Mouse (Mus musculus) left cerebral cortex, postnatal 10 days (tissue): Measurements from ENCODE around the gene Pgbd5. TPM values are rescaled to one million over a fixed set of nuclear protein-coding genes. Genes with fewer than 3 reads are reported as not detected.

ENCODE experiments used
- DNase-seq, 2 experiments: peaks; one replicate each; pipeline ENCODE4 v3.0.0; 2021 to 2022; ENCODE audit warnings: low spot score in 2 of 2, mixed read lengths in 1 of 2; ENCODE audit errors: extremely low spot score in 1 of 2
- intact Hi-C: fragments of 180-260 bp; cut with DNase I; formaldehyde crosslinking; loops from one replicate; pipeline ENCODE4 v1.15.1; 2025
- total RNA-seq, 2 experiments: library from RNA; stranded (reverse); gene quantifications; 2 replicates each; pipeline ENCODE4 v1.2.3; 2021

Gene Pgbd5
- total RNA-seq, 2 experiments from 2014 or later, result 126 to 127 TPM

DNA sequence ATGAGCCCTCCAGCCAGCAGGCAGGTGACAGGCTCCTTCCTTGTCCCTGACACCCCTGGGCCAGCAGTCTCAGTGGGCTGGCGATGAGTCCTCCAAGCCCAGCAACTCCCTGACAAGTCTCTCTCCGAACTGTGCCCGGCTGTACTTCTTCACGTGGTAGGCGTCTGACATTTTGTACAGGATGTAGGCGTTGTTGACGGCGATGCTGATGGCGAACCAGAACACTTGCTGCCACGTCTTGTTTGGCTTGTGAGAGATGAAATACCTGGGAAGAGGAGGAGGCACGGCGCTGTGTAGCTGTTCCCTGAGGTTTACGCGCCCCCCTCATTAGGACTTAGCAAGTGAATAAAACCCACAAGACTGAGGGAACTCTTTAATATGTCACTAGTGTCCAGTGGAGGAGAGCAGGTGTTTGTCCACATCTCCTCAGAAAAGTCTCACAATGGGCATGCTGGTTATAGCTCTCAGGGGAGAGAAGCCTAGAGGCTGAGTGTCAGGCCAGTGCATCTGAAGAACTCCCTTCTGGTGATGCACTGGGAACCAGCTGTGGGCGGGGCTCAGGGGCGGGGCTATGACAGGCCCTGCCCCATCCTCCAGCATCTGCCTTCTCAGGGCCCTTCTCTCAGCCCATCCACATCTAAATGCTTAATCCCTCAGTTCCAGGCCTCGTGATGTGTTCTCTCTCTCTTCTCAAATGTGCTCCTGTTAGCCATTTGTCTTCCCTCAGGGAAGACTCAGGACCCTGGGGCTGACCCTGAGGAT, 68.9 kb downstream of the Pgbd5 start:
- intact Hi-C loops, result no loop called here
- peak in 1 of 2 experiments; percentile 45 for DNase-seq

DNA sequence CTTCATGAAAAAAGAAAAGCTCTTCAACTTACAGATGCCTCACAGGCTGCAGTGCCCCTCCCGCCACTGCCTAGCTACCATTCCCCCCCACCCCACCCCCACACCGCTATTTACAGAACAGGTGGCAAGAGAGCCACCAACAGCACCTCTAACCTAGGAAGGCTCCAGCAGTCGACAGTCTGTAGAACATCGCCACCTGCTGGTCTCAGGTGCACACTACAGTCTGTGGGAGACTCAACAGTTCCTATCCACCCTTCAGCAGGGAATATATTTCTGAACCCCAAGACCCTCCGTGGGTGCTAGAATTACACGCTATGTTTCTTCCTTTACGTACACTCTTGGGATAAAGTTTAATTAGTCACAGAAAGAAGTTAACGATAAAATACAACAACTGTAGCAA, 71.2 kb downstream of the Pgbd5 start:
- DNase-seq, result peak in 1 of 2 experiments; percentile 76
- intact Hi-C loops, result no loop called here

DNA sequence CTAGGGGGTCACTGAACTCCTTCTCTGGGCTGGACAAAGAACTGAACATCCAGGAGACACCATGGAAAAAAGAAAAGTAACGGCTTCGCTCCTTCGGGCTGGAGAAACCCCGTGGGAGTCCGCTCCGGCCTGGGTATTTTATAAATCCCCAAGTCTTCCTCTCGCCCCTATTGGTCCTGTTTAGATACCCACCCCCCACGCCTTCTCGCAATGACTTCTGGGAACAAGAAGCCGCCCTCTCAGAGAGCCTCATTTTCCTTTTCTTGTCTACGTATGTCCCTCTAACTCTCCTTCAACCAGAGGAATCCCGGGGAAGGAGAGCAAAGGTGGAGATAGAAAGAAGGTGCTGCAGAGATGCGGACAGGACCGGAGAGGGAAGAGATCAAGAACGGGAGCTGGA, 76.1 kb downstream of the Pgbd5 start:
- intact Hi-C loops, result no loop called here
- no peak for DNase-seq

DNA sequence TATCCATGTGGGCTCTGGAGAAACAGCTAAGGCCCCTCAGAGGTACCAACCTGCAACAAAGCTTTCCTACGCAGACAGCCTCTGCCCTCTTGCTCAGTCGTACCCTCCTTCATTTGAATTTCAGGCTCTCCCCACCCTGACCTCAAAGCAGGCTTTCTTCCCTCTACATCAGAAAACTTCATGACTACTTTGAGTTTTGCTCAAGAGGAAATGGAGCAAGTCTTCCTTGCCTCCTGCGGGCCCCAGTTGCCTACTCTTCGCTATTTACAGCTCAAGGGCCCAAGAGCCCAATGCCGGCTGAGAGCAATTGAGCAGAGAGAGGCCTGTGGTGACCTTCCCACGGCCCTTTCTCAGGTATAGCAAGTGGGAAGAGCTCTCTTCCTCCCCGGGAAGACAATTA, 76.9 kb downstream of the Pgbd5 start:
- intact Hi-C loops, result no loop called here
- no peak for DNase-seq

DNA sequence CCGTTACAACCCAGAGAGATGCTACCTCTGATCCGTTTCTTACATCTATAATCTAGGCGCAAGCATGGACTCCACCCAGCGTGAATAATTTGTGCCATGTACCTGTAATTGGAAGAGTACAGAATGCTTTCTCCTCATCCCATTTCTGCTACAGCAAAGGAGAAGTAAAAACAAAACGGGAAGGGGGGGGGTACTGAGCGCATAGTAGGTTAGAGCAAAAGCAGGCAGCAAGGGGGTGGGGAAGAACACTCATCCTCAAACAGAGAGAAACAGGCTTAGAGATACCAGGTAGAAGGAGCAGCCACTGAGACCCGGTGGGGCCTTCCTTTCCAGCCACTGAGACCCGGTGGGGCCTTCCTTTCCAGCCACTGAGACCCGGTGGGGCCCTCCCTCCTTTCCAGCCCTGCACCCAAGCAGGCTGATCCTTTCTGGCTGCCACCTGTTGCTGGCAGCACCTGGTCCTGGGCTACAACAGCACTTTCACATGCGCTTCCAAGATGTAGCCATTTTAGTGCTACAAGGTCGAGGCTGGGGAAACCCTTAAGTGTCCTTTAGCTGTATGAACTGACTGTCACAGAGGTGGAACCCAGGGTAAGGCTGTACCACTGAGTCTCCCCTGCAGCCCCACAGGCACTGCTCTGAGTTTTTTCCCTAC, 77.6 kb downstream of the Pgbd5 start:
- intact Hi-C loops, result no loop called here
- no peak for DNase-seq

DNA sequence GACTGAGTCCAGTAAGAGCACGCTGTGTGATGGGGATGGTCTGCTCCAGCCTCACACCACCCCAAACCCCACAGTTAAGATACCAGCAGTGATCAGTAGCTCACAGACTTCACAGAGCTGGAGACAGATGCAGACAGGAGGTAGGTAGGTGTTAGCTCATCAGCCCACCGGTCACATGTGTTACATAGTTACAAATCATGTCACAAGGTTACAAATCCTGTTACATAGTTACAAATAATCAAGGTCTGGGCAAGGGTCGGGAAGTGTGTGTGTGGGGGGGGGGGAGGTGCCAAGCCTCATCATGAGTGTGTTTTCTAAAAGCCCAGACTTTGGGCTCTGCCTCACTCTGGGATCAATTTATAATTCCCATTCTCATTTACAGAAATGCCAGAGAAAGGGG, 78.5 kb downstream of the Pgbd5 start:
- intact Hi-C loops, result no loop called here
- no peak for DNase-seq

DNA sequence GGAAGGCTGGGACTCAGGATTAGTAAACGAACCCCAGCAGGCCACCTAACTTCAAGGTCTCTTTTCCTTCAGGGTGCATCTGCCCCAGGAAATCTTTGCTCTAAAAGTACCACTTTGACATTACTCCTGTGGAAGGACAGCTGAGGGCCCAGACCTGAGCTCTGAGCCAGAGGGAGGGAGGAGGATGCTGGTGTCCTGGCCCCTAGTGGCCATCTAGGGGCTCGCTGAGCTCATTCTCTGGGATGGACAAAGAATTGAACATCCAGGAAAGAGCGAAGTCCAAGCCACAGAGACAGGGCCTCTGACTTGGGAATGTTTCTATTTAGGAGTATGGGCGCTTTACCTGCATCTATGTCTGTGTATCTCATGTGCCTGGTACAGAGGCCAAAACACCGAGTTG, 87.8 kb downstream of the Pgbd5 start:
- peak in 1 of 2 experiments; percentile 15 for DNase-seq
- intact Hi-C loops, result loop anchor here (10.0 kb wide), 1 partner anchor 557 kb away; no protein-coding TSS in a partner anchor

DNA sequence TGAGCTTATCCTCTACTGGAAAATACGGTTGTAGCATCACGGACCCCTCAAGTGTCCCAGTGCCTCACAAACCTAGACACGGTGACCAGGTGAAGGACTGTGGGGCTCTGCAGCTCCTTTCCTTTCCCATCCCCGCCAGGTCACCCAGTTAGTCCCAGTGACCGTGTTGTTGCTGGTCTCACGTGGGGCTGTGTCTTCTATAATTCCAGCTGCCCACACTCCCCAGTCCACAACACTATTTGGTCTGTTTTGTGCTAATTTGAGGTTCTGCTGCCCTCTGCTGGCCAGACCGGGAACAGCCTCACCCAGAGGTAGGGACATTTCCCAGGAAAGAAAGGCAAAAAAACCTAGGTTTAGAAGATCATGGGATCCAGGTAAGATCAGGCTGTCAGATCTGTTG, 89.8 kb downstream of the Pgbd5 start:
- DNase-seq, result peak; percentile 77 to 79
- intact Hi-C loops, result loop anchor here (1.0 to 10.0 kb wide), 4 partner anchors 117 to 555 kb away; partner anchors contain the start of gene Galnt2

DNA sequence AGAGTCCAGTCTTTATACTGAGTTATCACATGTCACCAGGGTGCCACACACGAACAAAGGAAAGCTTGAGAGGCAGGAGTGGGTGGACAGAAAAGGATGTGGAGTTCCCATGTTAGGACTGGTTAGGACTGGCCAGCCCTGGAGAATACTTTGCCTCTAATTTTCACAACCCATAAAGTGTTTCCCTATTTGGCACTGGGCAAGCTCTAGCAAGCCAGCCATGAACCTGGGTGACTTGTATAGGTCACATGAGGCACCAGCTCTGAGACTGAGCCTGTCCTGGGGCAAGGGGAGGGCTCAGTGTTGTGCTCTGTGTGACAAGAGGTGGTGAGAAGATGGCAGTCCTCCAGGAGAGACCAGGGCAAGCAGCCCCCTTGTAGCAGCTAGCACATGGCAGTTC, 91.4 kb downstream of the Pgbd5 start:
- no peak for DNase-seq
- intact Hi-C loops, result loop anchor here (5.0 to 10.0 kb wide), 2 partner anchors 116 to 423 kb away; partner anchors contain the start of gene Galnt2

DNA sequence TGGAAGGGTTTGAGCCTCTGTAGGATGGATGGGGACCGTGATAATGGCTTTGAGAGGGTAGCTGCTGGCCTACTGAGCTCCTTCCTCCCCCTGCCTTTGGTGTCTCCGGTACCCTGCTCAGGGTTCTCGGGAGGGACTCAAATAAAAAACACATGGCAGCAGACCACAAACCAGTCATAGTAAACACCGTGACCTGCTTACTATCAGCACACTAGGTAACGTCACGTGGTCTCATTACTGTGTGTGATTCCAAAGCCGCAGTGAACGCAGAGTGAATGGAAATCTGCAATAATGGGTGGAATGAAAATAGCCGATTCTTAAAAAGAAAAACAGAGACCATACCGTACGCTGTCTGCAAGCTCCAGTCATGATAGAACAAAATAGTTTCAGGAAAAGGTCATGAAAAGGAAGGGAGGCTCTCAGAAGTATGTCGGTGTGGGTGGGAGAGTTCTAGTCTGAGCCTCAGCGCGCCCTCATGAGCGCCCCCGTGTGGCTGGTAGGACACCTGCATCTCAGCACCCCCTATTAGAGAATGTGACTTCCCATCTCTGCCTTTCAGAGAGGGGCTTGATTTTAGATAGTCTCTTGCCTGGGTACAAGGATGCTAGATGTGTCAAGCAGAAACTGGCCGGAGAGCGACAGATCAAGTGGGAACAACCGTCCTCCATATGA, 92.5 kb downstream of the Pgbd5 start:
- intact Hi-C loops, result loop anchor here (5.0 to 10.0 kb wide), 2 partner anchors 115 to 422 kb away; partner anchors contain the start of gene Galnt2
- peak in 1 of 2 experiments; percentile 69 for DNase-seq

DNA sequence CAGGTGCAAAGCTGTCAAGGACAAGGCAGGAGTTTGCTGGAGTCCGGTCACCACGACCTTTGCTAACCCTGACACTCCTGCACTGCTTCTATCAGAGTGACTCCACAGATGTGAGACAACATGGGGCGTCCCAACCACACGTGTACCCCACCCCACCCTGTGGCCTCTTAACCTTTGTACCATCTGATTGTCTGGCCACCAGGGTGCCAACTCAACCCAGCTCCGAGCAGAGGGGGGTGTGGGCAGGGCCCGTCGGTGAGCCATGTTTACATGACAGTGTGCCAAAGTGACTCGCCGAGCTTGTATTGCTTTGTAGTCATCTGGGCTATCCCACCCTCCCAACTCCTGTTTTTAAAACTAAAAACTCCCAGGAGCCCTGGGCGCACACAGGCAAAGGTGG, 94.4 kb downstream of the Pgbd5 start:
- intact Hi-C loops, result loop anchor here (5.0 to 10.0 kb wide), 2 partner anchors 113 to 420 kb away; partner anchors contain the start of gene Galnt2

DNA sequence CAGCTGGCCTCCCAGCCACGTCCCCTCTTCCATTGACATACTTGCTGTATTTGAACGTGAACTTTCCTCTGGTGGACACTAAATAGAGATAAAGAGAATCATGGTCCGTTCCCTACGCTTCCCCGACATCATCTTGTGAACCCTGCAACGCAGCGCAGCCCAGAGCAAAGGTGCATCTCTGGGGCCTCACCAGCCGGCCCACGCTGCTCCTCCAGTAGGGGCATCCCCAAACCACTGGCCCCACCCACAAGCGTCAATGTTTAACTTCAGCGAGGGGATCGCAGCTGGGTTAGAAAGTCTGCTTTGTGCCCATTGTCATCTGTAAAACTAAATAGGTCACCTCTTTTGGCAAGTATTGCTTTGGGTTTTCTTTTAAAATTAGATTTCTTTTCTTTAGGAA, 95.5 kb downstream of the Pgbd5 start:
- intact Hi-C loops, result loop anchor here (10.0 kb wide), 1 partner anchor 419 kb away; no protein-coding TSS in a partner anchor
- no peak for DNase-seq

More for the DNA sequence above, 94.4 kb downstream of the Pgbd5 start:
- no peak for DNase-seq

DNA sequence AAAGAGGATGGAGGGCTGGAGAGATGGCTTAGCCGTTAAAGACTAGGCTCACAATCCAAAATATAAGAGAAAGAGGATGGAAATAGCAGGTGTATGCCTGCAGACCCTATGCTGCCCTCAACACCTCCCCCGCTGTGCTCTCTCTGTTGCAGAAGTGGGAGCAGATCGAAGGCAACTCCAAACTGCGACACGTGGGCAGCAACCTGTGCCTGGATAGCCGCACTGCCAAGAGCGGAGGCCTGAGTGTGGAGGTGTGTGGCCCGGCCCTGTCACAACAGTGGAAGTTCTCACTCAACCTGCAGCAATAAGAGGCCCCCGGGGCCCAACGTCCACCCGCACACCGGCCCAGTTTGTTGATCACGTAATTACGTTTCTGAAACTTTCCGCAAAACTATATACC, 96.3 kb downstream of the Pgbd5 start:
- intact Hi-C loops, result loop anchor here (10.0 kb wide), 1 partner anchor 418 kb away; no protein-coding TSS in a partner anchor
- DNase-seq, result no peak

DNA sequence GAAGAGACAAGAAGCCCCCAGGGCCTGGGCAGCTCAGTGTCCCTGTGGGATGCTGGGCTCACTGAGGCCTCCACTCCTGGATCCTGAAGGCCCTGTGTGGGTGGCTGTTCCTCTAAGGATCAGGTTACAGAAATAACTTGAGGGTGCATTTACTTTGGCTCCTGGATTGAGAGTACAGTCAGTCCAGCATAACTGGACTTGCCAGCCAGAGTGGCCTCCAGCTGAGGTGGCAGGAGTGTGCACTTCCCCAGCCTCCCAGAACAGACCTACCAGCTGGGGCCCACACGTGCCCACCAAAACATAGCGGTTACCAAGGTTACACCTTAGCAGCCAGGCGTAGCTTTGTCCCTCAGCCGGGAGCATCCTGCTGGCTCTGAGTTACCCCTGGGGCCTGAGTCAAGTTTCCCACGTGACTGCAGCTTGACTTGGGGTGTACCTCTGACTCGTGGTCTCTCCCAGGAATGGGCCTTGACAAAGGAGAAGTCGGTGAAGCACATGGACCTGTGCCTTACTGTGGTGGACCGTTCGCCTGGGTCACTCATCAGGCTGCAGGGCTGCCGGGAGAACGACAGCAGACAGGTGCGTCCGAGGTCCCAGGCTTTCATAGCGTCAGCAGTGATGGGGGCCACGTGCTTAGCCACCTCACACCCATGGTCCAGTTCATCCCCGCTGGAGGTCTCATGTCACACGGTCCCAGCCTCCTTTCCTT, 98.9 kb downstream of the Pgbd5 start:
- DNase-seq, result no peak
- intact Hi-C loops, result loop anchor here (10.0 kb wide), 1 partner anchor 416 kb away; no protein-coding TSS in a partner anchor

DNA sequence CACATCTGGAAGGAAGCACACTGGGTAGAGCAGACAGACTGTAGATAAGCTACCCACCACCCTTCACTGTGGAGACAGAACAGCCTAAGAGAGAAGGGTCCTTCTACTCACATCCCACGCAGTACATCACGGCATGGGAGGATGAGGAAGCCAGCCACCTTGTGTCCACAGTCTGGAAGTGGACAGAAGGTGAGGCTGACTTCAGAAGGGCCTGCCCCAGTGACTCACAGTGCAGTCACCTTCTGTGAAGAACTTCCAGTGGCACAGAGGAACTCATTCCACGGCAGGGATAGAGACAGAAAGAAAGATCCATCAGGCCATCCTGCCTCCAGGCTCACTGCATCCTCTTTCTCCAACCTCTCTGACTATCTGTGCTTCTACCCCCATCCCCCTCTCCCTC, 99.7 kb downstream of the Pgbd5 start:
- intact Hi-C loops, result loop anchor here (10.0 kb wide), 1 partner anchor 415 kb away; no protein-coding TSS in a partner anchor
- no peak for DNase-seq

DNA sequence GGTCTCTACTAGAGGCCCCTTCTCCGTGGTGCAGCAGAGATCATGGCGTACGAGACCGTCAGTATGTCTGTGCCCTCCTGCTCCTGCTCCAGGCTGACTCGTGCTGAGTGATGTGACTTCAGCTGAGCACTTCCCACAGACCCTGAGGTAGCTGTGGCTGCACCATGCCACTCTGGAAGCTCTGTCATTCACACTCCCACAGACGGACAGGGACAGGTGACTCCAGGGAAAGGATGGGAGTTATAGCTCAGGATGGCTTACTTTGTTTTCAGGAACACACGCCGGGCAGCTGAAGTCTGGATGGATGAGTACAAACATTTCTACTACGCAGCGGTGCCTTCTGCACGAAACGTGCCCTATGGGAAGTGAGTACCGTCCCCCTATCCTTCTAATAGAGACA, 103.2 kb downstream of the Pgbd5 start:
- no peak for DNase-seq
- intact Hi-C loops, result no loop called here

DNA sequence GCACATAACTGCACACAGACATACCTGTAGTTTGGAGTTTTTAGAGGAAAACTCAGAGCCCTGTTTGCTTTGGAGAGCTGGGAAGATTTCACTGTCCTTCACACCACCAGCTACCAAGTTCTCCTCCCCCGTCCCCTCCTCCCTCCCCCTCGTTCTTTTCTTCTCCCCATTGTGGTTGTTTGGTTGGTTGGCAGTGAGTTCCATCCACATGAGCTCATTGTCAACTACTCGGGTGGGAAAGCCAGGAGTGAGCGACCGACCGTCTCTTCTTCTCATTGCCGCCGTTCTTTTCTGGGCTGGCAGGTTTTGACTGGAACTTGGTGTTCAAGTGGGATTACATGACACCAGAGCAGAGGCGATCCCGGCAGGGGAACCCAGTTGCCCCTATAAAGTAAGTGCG, 107.8 kb downstream of the Pgbd5 start:
- intact Hi-C loops, result no loop called here
- DNase-seq, result no peak

DNA sequence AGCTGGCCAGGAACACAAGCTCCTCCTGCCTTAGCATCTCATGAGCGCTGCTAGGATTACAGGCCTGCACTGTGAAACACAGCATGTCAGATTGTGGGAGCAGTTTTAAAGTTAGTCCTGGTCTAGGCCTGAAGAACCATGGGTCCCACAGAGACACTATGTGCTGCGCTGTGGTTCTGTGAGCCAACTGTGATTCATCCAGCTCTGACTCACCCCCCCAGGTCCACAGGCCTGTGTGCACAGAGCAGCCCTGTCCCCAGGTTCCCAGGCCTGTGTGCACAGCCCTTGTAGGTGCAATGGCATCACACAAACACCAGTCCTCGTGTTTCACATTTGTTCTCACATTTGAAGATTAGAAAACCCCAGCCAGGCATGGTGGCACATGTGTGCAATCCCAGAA, 108.4 kb downstream of the Pgbd5 start:
- intact Hi-C loops, result no loop called here
- no peak for DNase-seq

DNA sequence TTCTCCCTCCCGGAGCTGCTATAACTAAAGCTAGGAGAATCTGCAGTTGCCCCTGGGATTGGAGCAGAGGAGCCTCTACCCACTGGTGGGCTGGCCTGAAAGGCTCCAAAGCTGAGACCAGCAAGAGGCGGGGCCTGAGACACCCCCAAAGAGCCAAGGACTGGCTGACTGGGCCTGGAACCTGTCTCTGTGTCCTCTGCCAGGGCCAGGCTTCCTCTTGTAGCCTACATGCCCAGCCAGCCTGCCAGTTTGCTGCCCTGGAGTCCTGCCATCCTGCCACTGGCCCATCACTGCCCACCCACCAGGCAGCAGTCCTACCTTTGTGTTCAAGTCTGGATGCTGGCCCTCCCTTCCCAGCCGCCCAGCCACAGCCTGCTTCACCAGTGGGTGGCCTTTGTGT, 109.0 kb downstream of the Pgbd5 start:
- peak; percentile 45 to 62 for DNase-seq

More for the DNA sequence above, 109.0 kb downstream of the Pgbd5 start:
- intact Hi-C loops, result no loop called here
